Mouse (Mus musculus) left cerebral cortex, postnatal 14 days (tissue): ENCODE results near the gene Zbtb38. TPM values are rescaled to one million over a fixed set of nuclear protein-coding genes. Genes with fewer than 3 reads are reported as not detected.

Source experiments
- total RNA-seq, 2 experiments: library from RNA; stranded (reverse); gene quantifications; 2 replicates each; pipeline ENCODE4 v1.2.3; 2021

The Zbtb38 gene
- total RNA-seq, 2 experiments from 2014 or later, result 47.0 to 49.0 TPM

Other genes with a start within 250 kb of the Zbtb38 start
- under 1 TPM in 1 of 2 experiments, not detected in 1; 0.34 TPM for gene Gm28729, start 227.6 kb downstream of the Zbtb38 start, total RNA-seq
- gene Rasa2, start 121.2 kb downstream of the Zbtb38 start, total RNA-seq, result 10 to 100 TPM; 25.3 to 26.4 TPM
- gene Pxylp1, start 139.8 kb upstream of the Zbtb38 start, total RNA-seq, result 10 to 100 TPM; 13.4 to 17.8 TPM